Mouse (Mus musculus) monocyte, adult 2 months (primary cell): Measurements from ENCODE around the gene Ncoa3.

ENCODE experiments used
- DNase-seq, 2 experiments: peaks; one replicate each; pipeline ENCODE4 v3.0.0; 2022; ENCODE audit warnings: low spot score in 2 of 2, low read depth in 1 of 2

The Ncoa3 gene

GRCm38 (mm10) chr2:166071889-166072288 is 79.5 kb downstream of the Ncoa3 start:
- DNase-seq = no peak

GRCm38 (mm10) chr2:166073082-166073481 is 80.6 kb downstream of the Ncoa3 start:
- no peak for DNase-seq

- DNase-seq = no peak
These were observed 81.9 kb downstream of the Ncoa3 start for GRCm38 (mm10) chr2:166074322-166074721.

GRCm38 (mm10) chr2:166077371-166077770 is 84.9 kb downstream of the Ncoa3 start:
- DNase-seq = no peak

- DNase-seq = no peak
These were observed 86.8 kb downstream of the Ncoa3 start for GRCm38 (mm10) chr2:166079231-166079630.

GRCm38 (mm10) chr2:166079961-166080885 is 87.8 kb downstream of the Ncoa3 start:
- DNase-seq = no peak

GRCm38 (mm10) chr2:166080967-166081750 is 88.7 kb downstream of the Ncoa3 start:
- DNase-seq = no peak

GRCm38 (mm10) chr2:166082193-166082592 is 89.8 kb downstream of the Ncoa3 start:
- peak in 1 of 2 experiments; percentile 56 for DNase-seq

- no peak for DNase-seq
These were observed 90.2 kb downstream of the Ncoa3 start for GRCm38 (mm10) chr2:166082661-166083060.

GRCm38 (mm10) chr2:166083542-166084031 is 91.2 kb downstream of the Ncoa3 start:
- no peak for DNase-seq

- DNase-seq = no peak
These were observed 91.7 kb downstream of the Ncoa3 start for GRCm38 (mm10) chr2:166084111-166084510.

- peak in 1 of 2 experiments; percentile 44 for DNase-seq
These were observed 92.5 kb downstream of the Ncoa3 start for GRCm38 (mm10) chr2:166084964-166085363.

GRCm38 (mm10) chr2:166085780-166086179 is 93.3 kb downstream of the Ncoa3 start:
- DNase-seq = no peak

- no peak for DNase-seq
These were observed 94.2 kb downstream of the Ncoa3 start for GRCm38 (mm10) chr2:166086457-166087233.

- no peak for DNase-seq
These were observed 96.6 kb downstream of the Ncoa3 start for GRCm38 (mm10) chr2:166088991-166089390.

GRCm38 (mm10) chr2:166090131-166090581 is 97.7 kb downstream of the Ncoa3 start:
- no peak for DNase-seq

- no peak for DNase-seq
These were observed 99.2 kb downstream of the Ncoa3 start for GRCm38 (mm10) chr2:166091599-166091998.

- no peak for DNase-seq
These were observed 100.0 kb downstream of the Ncoa3 start for GRCm38 (mm10) chr2:166092412-166092811.

- no peak for DNase-seq
These were observed 103.9 kb downstream of the Ncoa3 start for GRCm38 (mm10) chr2:166096300-166096699.

- no peak for DNase-seq
These were observed 104.4 kb downstream of the Ncoa3 start for GRCm38 (mm10) chr2:166096834-166097233.
